Mouse (Mus musculus) limb, embryonic 14.5 days (tissue): ENCODE data around the gene Tmem164. TPM values are rescaled to one million over a fixed set of nuclear protein-coding genes. Genes with fewer than 3 reads are reported as not detected.

ENCODE experiments used
- ATAC-seq: fragments of 200-750 bp; cut with Nextera tagmentation; 2 replicates; pipeline ENCODE4 v1.8.0; 2017; ENCODE audit warnings: low read depth, moderate number of reproducible peaks, moderate TSS enrichment; ENCODE audit not compliant: low FRiP score
- DNase-seq: peaks from one replicate; pipeline ENCODE4 v3.0.0-alpha.2; 2015; ENCODE audit warnings: low spot score
- H3K27ac ChIP-seq: fragments of 300-500 bp; sonication (generic); replicated peaks from 2 replicates; pipeline ENCODE4 v1.5.1; 2014; ENCODE audit warnings: low read depth, mild to moderate bottlenecking, low read length, moderate library complexity, mixed read lengths
- H3K27me3 ChIP-seq: fragments of 300-500 bp; sonication (generic); 2 replicates; pipeline ENCODE4 v1.6.1; 2014; ENCODE audit warnings: low read length, mixed read lengths; ENCODE audit not compliant: control insufficient read depth, insufficient read depth
- H3K36me3 ChIP-seq: fragments of 300-500 bp; sonication (generic); 2 replicates; pipeline ENCODE4 v1.6.1; 2014; ENCODE audit warnings: mild to moderate bottlenecking, low read length, moderate library complexity, mixed read lengths; ENCODE audit not compliant: control insufficient read depth, insufficient read depth
- H3K4me1 ChIP-seq: fragments of 300-500 bp; sonication (generic); 2 replicates; pipeline ENCODE4 v1.6.1; 2014; ENCODE audit warnings: antibody characterized with exemption, low read length, mixed read lengths; ENCODE audit not compliant: control insufficient read depth, insufficient read depth
- H3K4me2 ChIP-seq: fragments of 300-500 bp; sonication (generic); replicated peaks from 2 replicates; pipeline ENCODE4 v1.6.1; 2014; ENCODE audit warnings: low read depth, mild to moderate bottlenecking, low read length, moderate library complexity; ENCODE audit not compliant: severe bottlenecking
- H3K4me3 ChIP-seq: fragments of 300-500 bp; sonication (generic); replicated peaks from 2 replicates; pipeline ENCODE4 v1.5.1; 2014; ENCODE audit warnings: low read length
- H3K9ac ChIP-seq: fragments of 300-500 bp; sonication (generic); 2 replicates; pipeline ENCODE4 v1.6.1; 2014; ENCODE audit warnings: mild to moderate bottlenecking, low read depth, low read length, moderate library complexity; ENCODE audit not compliant: severe bottlenecking
- H3K9me3 ChIP-seq: fragments of 300-500 bp; sonication (generic); 2 replicates; pipeline ENCODE4 v1.6.1; 2016; ENCODE audit warnings: low read length; ENCODE audit not compliant: control insufficient read depth
- POLR2A ChIP-seq: fragments of 200-500 bp; IDR thresholded peaks from 2 replicates; pipeline ENCODE4 v1.8.0; 2012; ENCODE audit warnings: inconsistent platforms, mild to moderate bottlenecking, moderate library complexity, borderline replicate concordance; ENCODE audit not compliant: insufficient read depth, insufficient read length; ENCODE audit errors: extremely low read depth
- WGBS: fragments of 180-500 bp; shearing (Covaris S2); extraction: QIAGEN DNeasy Blood & Tissue Kit; methylation state at CpG from one replicate; pipeline ENCODE4 v1.1.7; 2014; 5-methylcytosine and 5-hydroxymethylcytosine counted together
- polyA plus RNA-seq, 2 experiments: library from polyadenylated mRNA; depleted of rRNA in 1 of 2; stranded (reverse) in 1 of 2; unstranded in 1 of 2; fragments of >200 nt; fragmentation: Nextera tagmentation in 1 of 2; extraction: Ambion mirVana in 1 of 2; gene quantifications; 2 replicates each; pipeline versions ENCODE4 v1.2.1 to v1.2.3; 2012 to 2014

Gene Tmem164
- polyA plus RNA-seq, 2 experiments = 40.1 to 62.2 TPM

- Histone ChIP-seq H3K4me3 (no peak overlapping the region), H3K36me3 (peaks cover 13% of the 10 kb centered on the region; the same call in 1 of the 2 replicates), H3K4me1 (no peaks in the 10 kb centered on the region), H3K27me3 (no peaks in the 10 kb centered on the region), H3K9ac (no peak overlapping the region), H3K27ac (no peak overlapping the region), H3K4me2 (no peak overlapping the region), H3K9me3 (no peaks in the 10 kb centered on the region)
- TF ChIP-seq POLR2A = no peak
- ATAC-seq (no peak), DNase-seq (no peak)
- WGBS = 88% methylated on average over 10 of the region's 10 CpGs
Observed at GRCm38 (mm10) chrX:142786160-142787052, 105.2 kb downstream of the Tmem164 start.

GRCm38 (mm10) chrX:142792185-142792584 is 111.0 kb downstream of the Tmem164 start:
- no peak overlapping the region for H3K4me3 ChIP-seq
- no peak overlapping the region for H3K4me2 ChIP-seq
- H3K9ac ChIP-seq = no peak overlapping the region
- no peak overlapping the region for H3K27ac ChIP-seq
- peaks cover 4% of the 10 kb centered on the region; the same call in 1 of the 2 replicates for H3K36me3 ChIP-seq
- 96% methylated on average over 2 of the region's 2 CpGs for WGBS
- ATAC-seq = no peak
- TF ChIP-seq POLR2A = no peak
- H3K27me3 ChIP-seq = no peaks in the 10 kb centered on the region
- no peak for DNase-seq
- no peaks in the 10 kb centered on the region for H3K9me3 ChIP-seq
- H3K4me1 ChIP-seq = no peaks in the 10 kb centered on the region

GRCm38 (mm10) chrX:142794069-142794610 is 112.9 kb downstream of the Tmem164 start:
- Histone ChIP-seq H3K27me3 (no peaks in the 10 kb centered on the region), H3K9me3 (no peaks in the 10 kb centered on the region), H3K4me2 (no peak overlapping the region), H3K4me1 (no peaks in the 10 kb centered on the region), H3K27ac (no peak overlapping the region), H3K9ac (no peak overlapping the region), H3K36me3 (peaks cover 4% of the 10 kb centered on the region; the same call in 1 of the 2 replicates), H3K4me3 (no peak overlapping the region)
- 49% methylated on average over 4 of the region's 4 CpGs for WGBS
- ATAC-seq = no peak
- TF ChIP-seq POLR2A = no peak
- DNase-seq = no peak

- 84% methylated on average over 3 of the region's 3 CpGs for WGBS
- no peaks in the 10 kb centered on the region for H3K27me3 ChIP-seq
- no peak overlapping the region for H3K4me2 ChIP-seq
- H3K9me3 ChIP-seq = no peaks in the 10 kb centered on the region
- no peak overlapping the region for H3K27ac ChIP-seq
- no peak overlapping the region for H3K4me3 ChIP-seq
- no peak overlapping the region for H3K9ac ChIP-seq
- H3K36me3 ChIP-seq = peaks cover 10% of the 10 kb centered on the region
- no peaks in the 10 kb centered on the region for H3K4me1 ChIP-seq
- ATAC-seq (no peak), DNase-seq (no peak)
- no peak for TF ChIP-seq POLR2A
Observed at GRCm38 (mm10) chrX:142804596-142804995, 123.4 kb downstream of the Tmem164 start.

- ATAC-seq = no peak
- Histone ChIP-seq H3K27me3 (no peaks in the 10 kb centered on the region), H3K27ac (no peak overlapping the region), H3K4me3 (no peak overlapping the region), H3K4me2 (no peak overlapping the region), H3K36me3 (peaks cover 14% of the 10 kb centered on the region), H3K4me1 (no peaks in the 10 kb centered on the region), H3K9me3 (no peaks in the 10 kb centered on the region), H3K9ac (no peak overlapping the region)
- 66% methylated on average over 6 of the region's 6 CpGs for WGBS
- DNase-seq = no peak
- no peak for TF ChIP-seq POLR2A
Observed at GRCm38 (mm10) chrX:142806126-142806525, 124.9 kb downstream of the Tmem164 start.
